Mouse (Mus musculus) layer of hippocampus, postnatal 25 days (tissue): Measurements from ENCODE around the gene Iqcf5. TPM values are rescaled to one million over a fixed set of nuclear protein-coding genes. Genes with fewer than 3 reads are reported as not detected.

Experiments
- total RNA-seq, 2 experiments: library from RNA; stranded (reverse); gene quantifications; 2 replicates each; pipeline ENCODE4 v1.2.3; 2021

Gene Iqcf5
- total RNA-seq, 2 experiments from 2014 or later = not detected

Other genes starting within 250 kb of the Iqcf5 start
- gene Poc1a, start 233.5 kb upstream of the Iqcf5 start, total RNA-seq = 10 to 100 TPM; 11.7 to 13.0 TPM
- 10 to 100 TPM; 82.4 to 91.1 TPM for gene Dusp7, start 145.9 kb upstream of the Iqcf5 start, total RNA-seq
- gene Rpl29, start 85.1 kb upstream of the Iqcf5 start, total RNA-seq = 100 to 1,000 TPM; 262 to 288 TPM
- gene Acy1, start 76.3 kb upstream of the Iqcf5 start, total RNA-seq = 10 to 100 TPM; 12.6 to 13.1 TPM
- gene Abhd14b, start 67.1 kb upstream of the Iqcf5 start, total RNA-seq = 10 to 100 TPM in 1 of 2 experiments, 1 to 10 TPM in 1; 9.9 to 12.6 TPM
- 10 to 100 TPM; 38.2 to 41.5 TPM for gene Abhd14a, start 66.9 kb upstream of the Iqcf5 start, total RNA-seq
- gene Pcbp4, start 61.3 kb upstream of the Iqcf5 start, total RNA-seq = 100 to 1,000 TPM; 178 to 202 TPM
- 10 to 100 TPM; 14.0 to 14.7 TPM for gene Gpr62, start 48.6 kb upstream of the Iqcf5 start, total RNA-seq
- gene Rrp9, start 38.6 kb upstream of the Iqcf5 start, total RNA-seq = 10 to 100 TPM; 30.9 to 34.9 TPM
- 1 to 10 TPM; 3.2 to 4.7 TPM for gene Parp3, start 37.6 kb upstream of the Iqcf5 start, total RNA-seq
- not detected for gene Iqcf1, start 14.6 kb upstream of the Iqcf5 start, total RNA-seq
- not detected for gene Iqcf3, start 47.1 kb downstream of the Iqcf5 start, total RNA-seq
- not detected for gene Iqcf4, start 56.4 kb downstream of the Iqcf5 start, total RNA-seq
- not detected for gene Iqcf6, start 112.0 kb downstream of the Iqcf5 start, total RNA-seq
- 10 to 100 TPM; 63.9 to 84.0 TPM for gene Grm2, start 141.5 kb downstream of the Iqcf5 start, total RNA-seq
- 100 to 1,000 TPM; 102 to 104 TPM for gene Tex264, start 171.4 kb downstream of the Iqcf5 start, total RNA-seq